Mouse (Mus musculus) testis, adult 2 months (tissue): Measurements from ENCODE around the gene Sema6d.

Experiments used
- CTCF ChIP-seq: fragments of 200-500 bp; IDR thresholded peaks from 2 replicates; pipeline ENCODE4 v1.5.1; 2012; ENCODE audit warnings: low read depth, mild to moderate bottlenecking, inconsistent platforms, low read length, moderate library complexity; ENCODE audit not compliant: control insufficient read depth, insufficient read depth, insufficient replicate concordance
- POLR2A ChIP-seq: fragments of 200-500 bp; IDR thresholded peaks from 2 replicates; pipeline ENCODE4 v1.6.1; 2012; ENCODE audit warnings: low read depth, mild to moderate bottlenecking, inconsistent platforms, low read length, moderate library complexity; ENCODE audit not compliant: control insufficient read depth

DNA sequence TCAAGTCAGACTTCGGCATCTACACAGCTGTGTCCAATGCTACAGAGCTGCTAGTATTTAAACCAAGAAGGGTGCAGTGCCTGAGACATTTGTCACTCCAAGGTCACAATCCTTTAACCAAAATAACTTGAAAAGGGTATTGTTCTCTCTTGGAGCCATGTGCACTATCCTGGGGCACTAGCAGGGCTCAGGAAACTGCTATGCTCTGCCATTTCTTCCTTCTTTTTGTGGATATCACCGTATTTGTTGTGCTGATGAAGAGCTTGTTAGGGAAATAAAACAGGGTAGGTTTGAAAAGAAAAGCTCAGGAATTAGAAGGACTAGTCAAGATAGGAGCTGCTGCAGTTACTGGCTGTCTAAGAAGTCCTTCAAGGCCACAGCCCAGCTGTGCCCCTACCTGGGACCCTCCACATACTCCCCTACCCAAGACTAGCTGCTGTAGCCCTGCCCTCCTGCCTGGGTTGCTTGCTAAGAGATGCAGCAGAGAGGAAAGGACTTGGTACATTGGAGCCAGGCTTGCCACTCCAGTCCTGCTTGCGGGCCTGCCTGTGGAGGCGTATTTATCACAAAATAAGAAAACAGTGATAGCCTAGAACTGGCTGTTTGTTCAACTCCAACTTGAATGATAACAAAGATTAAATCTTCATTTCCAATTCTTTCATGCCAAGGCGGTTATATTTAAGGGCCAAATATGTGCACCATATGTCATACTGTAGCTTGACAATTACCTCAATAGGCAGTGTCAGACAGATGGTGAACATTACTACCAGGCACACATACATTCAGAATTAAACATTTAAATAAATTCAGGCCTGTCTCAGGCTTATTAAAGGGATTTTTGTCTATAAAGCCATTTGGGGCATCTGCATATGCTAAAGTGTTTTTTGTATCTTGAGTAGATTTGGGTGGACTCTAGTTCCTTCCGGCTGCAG lies 315.1 kb downstream of the Sema6d start:
- TF ChIP-seq POLR2A (no peak), CTCF (no peak)
